Mouse (Mus musculus) layer of hippocampus, postnatal 10 days (tissue): Measurements from ENCODE around the gene Ccr7. TPM values are rescaled to one million over a fixed set of nuclear protein-coding genes. Genes with fewer than 3 reads are reported as not detected.

Experiments
- DNase-seq, 2 experiments: peaks; one replicate each; pipeline ENCODE4 v3.0.0; 2021; ENCODE audit warnings: low spot score in 2 of 2
- total RNA-seq, 2 experiments: library from RNA; stranded (reverse); gene quantifications; 2 replicates each; pipeline ENCODE4 v1.2.3; 2021

The Ccr7 gene
- total RNA-seq, 2 experiments from 2014 or later = not detected

- DNase-seq = no peak
These were observed 15.9 kb downstream of the Ccr7 start for GRCm38 (mm10) chr11:99138976-99139375.

- DNase-seq = no peak
These were observed 17.5 kb downstream of the Ccr7 start for GRCm38 (mm10) chr11:99137385-99137784.

- no peak for DNase-seq
These were observed 17.9 kb downstream of the Ccr7 start for GRCm38 (mm10) chr11:99136961-99137360.

- DNase-seq = no peak
These were observed 18.5 kb downstream of the Ccr7 start for GRCm38 (mm10) chr11:99136361-99136760.

GRCm38 (mm10) chr11:99135047-99135440, 19.8 kb downstream of the Ccr7 start:
- DNase-seq = no peak

GRCm38 (mm10) chr11:99134266-99135046, 20.4 kb downstream of the Ccr7 start:
- DNase-seq = no peak

GRCm38 (mm10) chr11:99133285-99133897, 21.5 kb downstream of the Ccr7 start:
- no peak for DNase-seq

GRCm38 (mm10) chr11:99132091-99132730, 22.7 kb downstream of the Ccr7 start:
- peak in 1 of 2 experiments; percentile 39 for DNase-seq

- DNase-seq = no peak
These were observed 23.4 kb downstream of the Ccr7 start for GRCm38 (mm10) chr11:99131463-99131840.

GRCm38 (mm10) chr11:99130736-99131462, 24.0 kb downstream of the Ccr7 start:
- DNase-seq = no peak

GRCm38 (mm10) chr11:99129287-99129686, 25.6 kb downstream of the Ccr7 start:
- DNase-seq = no peak

- DNase-seq = peak in 1 of 2 experiments; percentile 41
These were observed 26.8 kb downstream of the Ccr7 start for GRCm38 (mm10) chr11:99127785-99128682.

GRCm38 (mm10) chr11:99126482-99127253, 28.2 kb downstream of the Ccr7 start:
- DNase-seq = no peak

GRCm38 (mm10) chr11:99124635-99125029, 30.2 kb downstream of the Ccr7 start:
- no peak for DNase-seq

GRCm38 (mm10) chr11:99123977-99124634, 30.8 kb downstream of the Ccr7 start:
- peak in 1 of 2 experiments; percentile 67 for DNase-seq

- DNase-seq = no peak
These were observed 32.2 kb downstream of the Ccr7 start for GRCm38 (mm10) chr11:99122703-99123102.

- no peak for DNase-seq
These were observed 33.7 kb downstream of the Ccr7 start for GRCm38 (mm10) chr11:99121218-99121631.

- DNase-seq = peak in 1 of 2 experiments; percentile 42
These were observed 34.2 kb downstream of the Ccr7 start for GRCm38 (mm10) chr11:99120524-99121217.

- DNase-seq = no peak
These were observed 35.9 kb downstream of the Ccr7 start for GRCm38 (mm10) chr11:99118963-99119362.
